Mouse (Mus musculus) thymus, adult 2 months (tissue): ENCODE results near the gene Trim11. TPM values are rescaled to one million over a fixed set of nuclear protein-coding genes. Genes with fewer than 3 reads are reported as not detected.

Source experiments
- DNase-seq: peaks from one replicate; pipeline ENCODE4 v3.0.0; 2021
- H3K27ac ChIP-seq: fragments of 200-500 bp; 2 replicates; pipeline ENCODE4 v1.5.1; 2012; ENCODE audit warnings: low read length, control low read depth; ENCODE audit not compliant: control insufficient read depth, insufficient read depth
- H3K27me3 ChIP-seq: fragments of 200-500 bp; 2 replicates; pipeline ENCODE4 v1.6.1; 2012; ENCODE audit warnings: mild to moderate bottlenecking, low read length, moderate library complexity, mixed read lengths; ENCODE audit not compliant: control insufficient read depth, insufficient read depth
- H3K36me3 ChIP-seq: fragments of 200-500 bp; 2 replicates; pipeline ENCODE4 v1.6.1; 2012; ENCODE audit warnings: mild to moderate bottlenecking, low read length, moderate library complexity; ENCODE audit not compliant: control insufficient read depth, insufficient read depth
- H3K4me1 ChIP-seq: fragments of 200-500 bp; replicated peaks from 2 replicates; pipeline ENCODE4 v1.6.1; 2012; ENCODE audit warnings: low read length; ENCODE audit not compliant: control insufficient read depth, insufficient read depth
- H3K4me3 ChIP-seq: fragments of 200-500 bp; 2 replicates; pipeline ENCODE4 v1.5.1; 2012; ENCODE audit warnings: mild to moderate bottlenecking, low read length, control low read depth, moderate library complexity; ENCODE audit not compliant: control insufficient read depth, insufficient read depth
- CTCF ChIP-seq: fragments of 200-500 bp; IDR thresholded peaks from 2 replicates; pipeline ENCODE4 v1.5.1; 2012; ENCODE audit warnings: mild to moderate bottlenecking, control low read depth, low read length, moderate library complexity, borderline replicate concordance; ENCODE audit not compliant: control insufficient read depth, poor library complexity, insufficient read depth; ENCODE audit errors: extremely low read depth
- POLR2A ChIP-seq: fragments of 200-500 bp; IDR thresholded peaks from 2 replicates; pipeline ENCODE4 v1.6.1; 2012; ENCODE audit warnings: mild to moderate bottlenecking, low read length, control low read depth, moderate library complexity; ENCODE audit not compliant: control insufficient read depth, poor library complexity, insufficient read depth; ENCODE audit errors: extremely low read depth
- WGBS: fragments of 180-500 bp; shearing (Covaris S2); methylation state at CpG from one replicate; pipeline ENCODE4 v1.1.7; 2018; 5-methylcytosine and 5-hydroxymethylcytosine counted together
- polyA plus RNA-seq: library from polyadenylated mRNA; depleted of rRNA; stranded (reverse); fragments of >200 nt; gene quantifications from 2 replicates; pipeline ENCODE4 v1.2.3, GENCODE M21; 2012

Trim11 gene
- polyA plus RNA-seq, 1 experiment, result 114 TPM

DNA sequence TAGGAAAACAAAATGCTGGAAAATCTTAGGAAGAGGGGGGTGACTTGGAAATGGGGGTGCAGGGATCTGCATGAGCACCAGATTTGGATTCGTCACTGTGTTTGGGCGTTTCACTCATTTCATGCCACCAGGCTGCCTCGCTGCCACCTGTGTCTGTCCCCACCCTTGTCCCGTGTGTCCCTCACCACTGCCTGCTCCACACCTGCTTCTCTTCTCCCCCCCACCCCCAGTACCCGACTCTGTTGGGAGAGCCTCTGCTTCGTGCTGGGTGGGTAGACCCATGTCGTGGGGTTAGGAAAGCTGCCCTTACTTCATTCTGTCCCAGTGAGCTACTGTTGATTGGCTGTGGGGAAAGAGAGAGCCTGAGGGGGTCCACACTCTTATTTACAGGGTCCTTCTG is 6.8 kb downstream of the Trim11 start:
- TF ChIP-seq CTCF (no peak), POLR2A (no peak)
- H3K4me3 ChIP-seq, result no peak overlapping the region
- WGBS, result 41% methylated on average over 7 of the region's 7 CpGs
- peaks cover 50% of the 10 kb centered on the region for H3K4me1 ChIP-seq
- no peaks in the 10 kb centered on the region for H3K27me3 ChIP-seq
- H3K27ac ChIP-seq, result peak overlapping the region; percentile 9; the same call in 1 of the 2 replicates
- DNase-seq, result peak; percentile 36
- peaks cover 44% of the 10 kb centered on the region for H3K36me3 ChIP-seq

GRCm38 (mm10) chr11:58985299-58985917 is 7.5 kb downstream of the Trim11 start:
- WGBS, result 96% methylated on average over 3 of the region's 3 CpGs
- peaks cover 43% of the 10 kb centered on the region for H3K4me1 ChIP-seq
- H3K27ac ChIP-seq, result no peak overlapping the region
- no peak overlapping the region for H3K4me3 ChIP-seq
- DNase-seq, result no peak
- no peak for TF ChIP-seq POLR2A
- TF ChIP-seq CTCF, result no peak
- H3K27me3 ChIP-seq, result no peaks in the 10 kb centered on the region
- H3K36me3 ChIP-seq, result peaks cover 52% of the 10 kb centered on the region

GRCm38 (mm10) chr11:58989166-58989565 is 11.3 kb downstream of the Trim11 start:
- TF ChIP-seq CTCF (no peak), POLR2A (no peak)
- no peak for DNase-seq
- no peak overlapping the region for H3K27ac ChIP-seq
- no peaks in the 10 kb centered on the region for H3K27me3 ChIP-seq
- 96% methylated on average over 4 of the region's 4 CpGs for WGBS
- H3K4me1 ChIP-seq, result peaks cover 14% of the 10 kb centered on the region
- peaks cover 57% of the 10 kb centered on the region for H3K36me3 ChIP-seq
- no peak overlapping the region for H3K4me3 ChIP-seq

GRCm38 (mm10) chr11:58990141-58990540 is 12.2 kb downstream of the Trim11 start:
- H3K27ac ChIP-seq, result no peak overlapping the region
- no peaks in the 10 kb centered on the region for H3K27me3 ChIP-seq
- H3K4me1 ChIP-seq, result peaks cover 14% of the 10 kb centered on the region
- no peak for TF ChIP-seq CTCF
- no peak for TF ChIP-seq POLR2A
- WGBS, result 96% methylated on average over 17 of the region's 17 CpGs
- DNase-seq, result no peak
- H3K4me3 ChIP-seq, result no peak overlapping the region
- H3K36me3 ChIP-seq, result peaks cover 53% of the 10 kb centered on the region

GRCm38 (mm10) chr11:58990794-58991193 is 12.9 kb downstream of the Trim11 start:
- Histone ChIP-seq H3K36me3 (peaks cover 47% of the 10 kb centered on the region), H3K27me3 (no peaks in the 10 kb centered on the region), H3K27ac (no peak overlapping the region), H3K4me3 (no peak overlapping the region), H3K4me1 (peaks cover 20% of the 10 kb centered on the region)
- 96% methylated on average over 9 of the region's 9 CpGs for WGBS
- TF ChIP-seq POLR2A, result no peak
- no peak for TF ChIP-seq CTCF
- DNase-seq, result no peak

DNA sequence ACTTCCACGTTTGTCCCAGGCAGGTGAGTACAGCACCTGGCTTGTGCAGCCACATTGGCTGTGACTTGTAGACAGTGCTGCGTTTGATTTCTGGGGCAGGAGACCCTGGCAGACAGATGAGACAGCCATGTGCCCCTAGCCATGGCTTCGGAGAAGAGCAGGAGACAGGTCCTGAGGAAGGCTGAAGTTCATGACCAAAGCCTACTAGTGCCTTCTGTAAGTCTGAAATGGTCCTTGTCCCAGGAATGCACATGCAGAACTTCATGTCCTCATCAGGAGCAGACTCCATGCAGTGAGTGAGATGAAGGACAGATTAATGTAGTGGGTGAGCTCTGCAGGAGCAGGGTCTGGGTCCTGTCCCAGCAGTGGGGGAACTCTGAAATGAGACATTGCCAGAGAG is 14.0 kb downstream of the Trim11 start:
- H3K27me3 ChIP-seq, result no peaks in the 10 kb centered on the region
- no peak overlapping the region for H3K27ac ChIP-seq
- WGBS, result 93% methylated on average over 3 of the region's 3 CpGs
- no peak overlapping the region for H3K4me3 ChIP-seq
- H3K36me3 ChIP-seq, result peaks cover 36% of the 10 kb centered on the region
- H3K4me1 ChIP-seq, result peaks cover 21% of the 10 kb centered on the region
- no peak for DNase-seq
- no peak for TF ChIP-seq POLR2A
- no peak for TF ChIP-seq CTCF

DNA sequence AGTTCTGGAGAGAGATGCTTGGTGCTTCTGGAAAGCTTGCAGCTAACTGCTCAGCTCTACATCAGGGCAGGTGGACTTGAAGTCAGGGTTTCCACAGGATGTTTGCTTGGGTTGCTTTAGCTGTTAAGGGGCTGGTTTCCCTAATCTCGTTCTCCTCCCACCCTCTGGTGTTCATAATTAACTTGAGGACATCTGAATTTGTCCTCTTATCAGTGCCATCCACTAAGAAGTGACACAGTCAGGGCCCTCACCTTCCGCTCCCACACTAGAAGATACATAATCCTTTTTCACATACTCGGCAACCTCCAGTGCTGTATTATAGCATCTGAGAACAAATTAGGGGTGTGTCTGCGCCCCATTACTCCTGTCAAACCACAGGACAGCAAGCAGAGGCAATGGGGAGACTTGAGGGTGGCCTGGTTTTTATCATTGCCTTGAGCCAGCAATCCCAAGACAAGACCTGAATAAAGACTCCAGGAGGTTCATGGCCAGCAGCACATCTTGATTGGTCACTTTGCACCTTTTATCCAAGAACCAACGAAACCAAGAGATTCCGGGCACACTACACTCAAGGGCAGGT is 15.3 kb downstream of the Trim11 start:
- WGBS, result 87% methylated on average over 6 of the region's 6 CpGs

More for the DNA sequence above, 15.3 kb downstream of the Trim11 start:
- H3K4me3 ChIP-seq, result no peak overlapping the region
- peaks cover 27% of the 10 kb centered on the region for H3K36me3 ChIP-seq
- peaks cover 21% of the 10 kb centered on the region for H3K4me1 ChIP-seq
- DNase-seq, result no peak
- no peaks in the 10 kb centered on the region for H3K27me3 ChIP-seq
- TF ChIP-seq POLR2A, result no peak
- no peak for TF ChIP-seq CTCF
- no peak overlapping the region for H3K27ac ChIP-seq
